Mouse (Mus musculus) embryonic facial prominence, embryonic 14.5 days (tissue): ENCODE data around the gene Rnf121. TPM values are rescaled to one million over a fixed set of nuclear protein-coding genes. Genes with fewer than 3 reads are reported as not detected.

ENCODE experiments used
- ATAC-seq: fragments of 200-750 bp; cut with Nextera tagmentation; 2 replicates; pipeline ENCODE4 v1.8.0; 2017; ENCODE audit warnings: low read depth, moderate number of reproducible peaks, moderate TSS enrichment
- DNase-seq: peaks from one replicate; pipeline ENCODE4 v3.0.0-alpha.2; 2015; ENCODE audit warnings: low spot score
- H3K27ac ChIP-seq: fragments of 300-500 bp; sonication (generic); replicated peaks from 2 replicates; pipeline ENCODE4 v1.5.1; 2014; ENCODE audit warnings: low read depth, mild to moderate bottlenecking, low read length, moderate library complexity
- H3K27me3 ChIP-seq: fragments of 300-500 bp; sonication (generic); replicated peaks from 2 replicates; pipeline ENCODE4 v1.6.1; 2014; ENCODE audit warnings: low read length; ENCODE audit not compliant: control insufficient read depth, insufficient read depth
- H3K36me3 ChIP-seq: fragments of 300-500 bp; sonication (generic); 2 replicates; pipeline ENCODE4 v1.6.1; 2014; ENCODE audit warnings: low read length, mixed read lengths; ENCODE audit not compliant: control insufficient read depth, insufficient read depth
- H3K4me1 ChIP-seq: fragments of 300-500 bp; sonication (generic); 2 replicates; pipeline ENCODE4 v1.6.1; 2014; ENCODE audit warnings: antibody characterized with exemption, low read length; ENCODE audit not compliant: control insufficient read depth, insufficient read depth
- H3K4me2 ChIP-seq: fragments of 300-500 bp; sonication (generic); 2 replicates; pipeline ENCODE4 v1.6.1; 2014; ENCODE audit warnings: low read depth, mild to moderate bottlenecking, low read length, moderate library complexity, mixed read lengths
- H3K4me3 ChIP-seq: fragments of 300-500 bp; sonication (generic); 2 replicates; pipeline ENCODE4 v1.5.1; 2014; ENCODE audit warnings: low read depth, mild to moderate bottlenecking, low read length
- H3K9ac ChIP-seq: fragments of 300-500 bp; sonication (generic); 2 replicates; pipeline ENCODE4 v1.6.1; 2014; ENCODE audit warnings: low read depth, mild to moderate bottlenecking, low read length, moderate library complexity, mixed read lengths
- H3K9me3 ChIP-seq: fragments of 300-500 bp; sonication (generic); 2 replicates; pipeline ENCODE4 v1.6.1; 2016; ENCODE audit warnings: low read length; ENCODE audit not compliant: control insufficient read depth
- WGBS: fragments of 180-500 bp; shearing (Covaris S2); extraction: QIAGEN DNeasy Blood & Tissue Kit; methylation state at CpG from one replicate; pipeline ENCODE4 v1.1.7; 2014; 5-methylcytosine and 5-hydroxymethylcytosine counted together
- polyA plus RNA-seq: library from polyadenylated mRNA; unstranded; fragments of >200 nt; fragmentation: Nextera tagmentation; extraction: Ambion mirVana; gene quantifications from 2 replicates; pipeline ENCODE4 v1.2.1, GENCODE M21; 2014

The Rnf121 gene
- polyA plus RNA-seq, 1 experiment from 2014 or later = 33.5 TPM

DNA sequence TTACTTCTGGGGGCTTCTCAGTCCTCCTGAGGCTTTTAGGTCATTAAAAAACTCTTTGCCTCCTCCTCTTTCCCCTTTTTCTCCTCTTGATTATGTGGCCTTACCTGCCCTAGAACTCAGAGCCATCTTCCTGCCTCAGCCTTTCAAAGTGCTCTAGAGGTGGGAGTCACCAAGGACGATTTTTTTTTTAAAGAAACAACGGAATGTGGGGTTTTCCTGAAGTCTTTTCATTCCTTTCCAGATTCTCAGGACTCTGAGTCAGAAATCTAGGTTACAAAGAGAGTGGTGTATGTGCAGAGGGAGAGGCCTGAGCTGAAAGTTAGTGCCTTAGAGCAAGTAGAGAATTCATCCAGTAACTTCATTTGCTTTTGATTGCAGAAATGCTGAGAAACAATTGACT, 93.5 kb downstream of the Rnf121 start:
- WGBS = 33% methylated on average over 2 of the region's 2 CpGs
- H3K9me3 ChIP-seq = no peaks in the 10 kb centered on the region
- ATAC-seq = no peak
- H3K4me2 ChIP-seq = peak overlapping the region; percentile 77
- H3K4me1 ChIP-seq = peaks cover 44% of the 10 kb centered on the region
- no peaks in the 10 kb centered on the region for H3K27me3 ChIP-seq
- peak overlapping the region; percentile 94 for H3K9ac ChIP-seq
- peak overlapping the region; percentile 100 for H3K27ac ChIP-seq
- H3K4me3 ChIP-seq = peak overlapping the region; percentile 75
- DNase-seq = no peak
- 0 out of 2 replicates have a peak, but pooled peaks cover 5% of the 10 kb centered on the region for H3K36me3 ChIP-seq

DNA sequence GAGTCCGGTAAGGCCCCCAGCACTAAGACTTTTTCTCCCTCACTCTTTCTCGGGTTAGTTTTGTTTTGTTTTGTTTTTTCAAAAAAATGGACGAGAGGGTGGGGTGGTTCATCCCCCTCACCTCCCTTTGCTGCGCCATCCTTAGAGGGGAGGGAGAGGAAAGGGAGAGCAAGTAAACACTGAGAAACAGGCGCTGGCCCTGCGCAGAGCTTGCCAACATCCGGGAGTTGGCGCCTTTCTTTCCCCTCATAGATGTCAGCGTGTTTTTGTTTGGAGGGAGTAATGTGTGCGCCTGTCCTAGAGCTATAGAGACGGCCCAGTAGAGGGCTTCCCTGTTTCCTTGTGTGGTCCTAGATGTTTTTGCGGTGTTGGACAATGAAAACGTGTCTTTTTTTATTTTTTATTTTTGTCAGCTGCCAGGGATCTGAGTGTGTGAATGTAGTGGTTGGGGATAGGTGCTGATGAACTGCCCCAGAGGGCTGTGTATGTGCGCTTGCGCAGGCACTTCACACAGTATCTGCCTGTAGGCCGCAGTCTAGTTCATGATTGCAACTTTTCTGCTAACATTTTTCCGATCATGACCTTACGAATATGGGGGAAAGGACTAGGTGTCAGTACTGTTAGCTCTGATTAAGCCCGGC, 94.3 kb downstream of the Rnf121 start:
- H3K4me3 ChIP-seq = peak overlapping the region; percentile 75

DNA sequence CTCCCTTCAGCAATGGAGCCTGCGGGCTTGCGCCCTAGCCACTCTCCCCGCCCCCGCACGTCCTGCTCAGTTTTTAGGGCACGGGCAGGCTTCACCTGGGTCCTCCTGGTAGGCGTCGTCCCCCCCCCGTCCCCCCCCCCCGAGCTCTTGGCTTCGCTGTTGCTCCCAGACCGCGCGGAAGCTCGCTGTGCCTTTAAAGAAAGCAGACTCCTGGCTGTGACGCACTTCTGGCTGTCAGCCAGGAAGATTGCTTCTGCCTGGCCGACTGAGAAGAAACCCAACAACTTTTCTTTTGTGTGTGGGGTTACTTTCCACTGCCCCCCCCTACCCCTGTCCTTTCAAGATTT, 94.9 kb downstream of the Rnf121 start:
- peak overlapping the region; percentile 77 for H3K4me2 ChIP-seq
- DNase-seq (peak; percentile 98), ATAC-seq (peak; percentile 73)
- no peaks in the 10 kb centered on the region for H3K36me3 ChIP-seq
- peak overlapping the region; percentile 100 for H3K27ac ChIP-seq
- no peaks in the 10 kb centered on the region for H3K27me3 ChIP-seq
- H3K9me3 ChIP-seq = no peaks in the 10 kb centered on the region
- 0% methylated on average over 8 of the region's 17 CpGs for WGBS
- peaks cover 45% of the 10 kb centered on the region for H3K4me1 ChIP-seq
- H3K9ac ChIP-seq = peak overlapping the region; percentile 94
- peak overlapping the region; percentile 75 for H3K4me3 ChIP-seq

More for the DNA sequence above, 94.3 kb downstream of the Rnf121 start:
- Histone ChIP-seq H3K36me3 (0 out of 2 replicates have a peak, but pooled peaks cover under 1% of the 10 kb centered on the region), H3K27ac (peak overlapping the region; percentile 100), H3K27me3 (no peaks in the 10 kb centered on the region), H3K4me1 (peaks cover 45% of the 10 kb centered on the region), H3K9me3 (no peaks in the 10 kb centered on the region), H3K4me2 (peak overlapping the region; percentile 77), H3K9ac (peak overlapping the region; percentile 94)
- peak; percentile 73 for ATAC-seq
- WGBS = 2% methylated on average over 19 of the region's 19 CpGs
- peak; percentile 92 for DNase-seq

DNA sequence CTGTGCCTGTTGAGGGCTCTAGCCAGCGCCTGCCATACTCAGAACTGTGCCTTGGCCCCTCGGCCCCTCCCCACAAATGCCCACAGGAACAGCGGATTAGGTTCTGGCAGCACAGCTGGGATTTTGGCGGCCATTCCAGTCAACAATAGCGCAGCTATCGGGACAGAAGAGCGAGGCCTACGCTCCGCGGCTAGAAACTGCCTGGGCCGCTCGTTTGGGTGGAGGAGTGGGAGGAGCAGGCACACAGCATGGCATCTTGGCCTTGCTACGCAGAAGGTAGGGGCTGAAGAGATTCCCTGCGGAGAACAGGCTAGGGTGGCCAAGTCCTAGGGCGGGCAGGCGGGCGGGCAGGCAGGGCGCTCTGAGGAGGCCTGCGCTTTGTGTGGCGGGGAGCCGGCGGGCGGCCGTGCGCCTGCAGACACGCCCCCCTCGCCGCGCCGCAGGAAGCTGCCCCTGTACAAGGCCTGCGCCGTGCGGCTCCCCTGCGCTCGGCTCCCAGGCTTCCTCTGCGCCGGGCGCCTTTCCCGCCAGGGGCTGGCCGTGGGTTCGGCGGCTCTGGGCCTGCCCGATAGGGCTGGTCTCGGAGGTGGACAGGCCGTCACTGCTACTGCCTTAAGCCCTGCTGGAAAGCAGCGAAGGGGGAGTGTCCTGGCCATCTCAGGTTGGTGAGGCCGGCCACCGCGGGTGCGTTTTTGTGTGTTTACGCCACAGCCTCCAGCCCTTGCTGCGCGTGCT, 95.4 kb downstream of the Rnf121 start:
- H3K4me2 ChIP-seq = peak overlapping the region; percentile 77
- H3K27ac ChIP-seq = peak overlapping the region; percentile 100
- H3K4me1 ChIP-seq = peaks cover 40% of the 10 kb centered on the region
- peak overlapping the region; percentile 94 for H3K9ac ChIP-seq
- DNase-seq = peak; percentile 93
- no peaks in the 10 kb centered on the region for H3K9me3 ChIP-seq
- H3K4me3 ChIP-seq = peak overlapping the region; percentile 75
- ATAC-seq = peak; percentile 91
- 0% methylated on average over 31 of the region's 53 CpGs for WGBS
- no peaks in the 10 kb centered on the region for H3K36me3 ChIP-seq
- no peaks in the 10 kb centered on the region for H3K27me3 ChIP-seq

Other genes starting within 250 kb of the Rnf121 start
- gene Phox2a, start 247.2 kb downstream of the Rnf121 start, polyA plus RNA-seq = 1.5 and 1.7 TPM in 2 replicates
- 34.3 and 36.2 TPM in 2 replicates for gene Inppl1, start 227.2 kb downstream of the Rnf121 start, polyA plus RNA-seq
- gene Folr2, start 208.3 kb downstream of the Rnf121 start, polyA plus RNA-seq = 3.9 and 4.0 TPM in 2 replicates
- 60.8 and 62.0 TPM in 2 replicates for gene Anapc15, start 201.8 kb downstream of the Rnf121 start, polyA plus RNA-seq
- gene Folr1, start 194.7 kb downstream of the Rnf121 start, polyA plus RNA-seq = 1.4 and 4.5 TPM in 2 replicates
- gene Lamtor1, start 159.6 kb downstream of the Rnf121 start, polyA plus RNA-seq = 147 and 160 TPM in 2 replicates
- gene Tomt, start 159.1 kb downstream of the Rnf121 start, polyA plus RNA-seq = 0.22 and 0.37 TPM in 2 replicates
- gene Lrrc51, start 131.6 kb downstream of the Rnf121 start, polyA plus RNA-seq = 9.3 and 14.2 TPM in 2 replicates
- gene Numa1, start 131.4 kb downstream of the Rnf121 start, polyA plus RNA-seq = 88.9 and 97.8 TPM in 2 replicates
- gene Il18bp, start 46.8 kb downstream of the Rnf121 start, polyA plus RNA-seq = 2.0 and 3.0 TPM in 2 replicates
- 14.5 and 17.5 TPM in 2 replicates for gene Xndc1, start within 50 bp of the Rnf121 start, polyA plus RNA-seq
- gene Xntrpc, start 244 bp upstream of the Rnf121 start, polyA plus RNA-seq = 0.84 and 1.6 TPM in 2 replicates
- gene Trpc2, start 17.6 kb upstream of the Rnf121 start, polyA plus RNA-seq = 0.25 TPM in 1 of 2 replicates, not detected in the other
- gene Art1, start 36.3 kb upstream of the Rnf121 start, polyA plus RNA-seq = 32.0 and 32.2 TPM in 2 replicates
- 2.9 and 3.5 TPM in 2 replicates for gene Art5, start 44.0 kb upstream of the Rnf121 start, polyA plus RNA-seq
- 0.10 TPM in 1 of 2 replicates, not detected in the other for gene Chrna10, start 51.4 kb upstream of the Rnf121 start, polyA plus RNA-seq
- gene Nup98, start 144.7 kb upstream of the Rnf121 start, polyA plus RNA-seq = 35.9 and 37.5 TPM in 2 replicates
- gene Pgap2, start 144.7 kb upstream of the Rnf121 start, polyA plus RNA-seq = 80.8 and 81.1 TPM in 2 replicates
- gene Rhog, start 190.6 kb upstream of the Rnf121 start, polyA plus RNA-seq = 66.6 and 68.0 TPM in 2 replicates
- 36.4 TPM in 2 replicates for gene Stim1, start 202.3 kb upstream of the Rnf121 start, polyA plus RNA-seq